Mouse (Mus musculus): ENCODE measurements around the gene Olfr994. TPM values are rescaled to one million over a fixed set of nuclear protein-coding genes. Genes with fewer than 3 reads are reported as not detected.

The Olfr994 gene
- polyA plus RNA-seq (2015; fragmentation: Nextera tagmentation; extraction: Ambion mirVana), result not detected in 2 replicates

DNA sequence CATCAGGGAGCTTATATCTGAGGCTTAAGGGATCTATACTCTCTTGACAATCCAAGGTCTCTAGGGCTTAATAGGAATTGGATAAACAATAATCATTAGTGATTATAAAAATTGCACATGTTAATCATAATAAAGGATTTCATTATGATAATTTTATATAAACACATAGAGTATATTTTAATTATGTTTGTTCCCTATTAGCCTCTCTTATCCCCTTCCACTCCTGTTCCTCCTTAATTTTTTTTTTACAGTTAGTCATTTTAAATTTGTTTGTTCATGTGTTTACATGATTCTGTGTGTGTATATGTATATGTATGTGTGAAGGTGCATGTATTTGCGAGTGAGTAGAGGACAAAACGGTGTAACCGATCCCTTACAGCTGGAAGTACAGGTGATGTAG is at the start of gene Olfr994:
TSS of gene Olfr994 (minus strand) at position 101 of the 400 bp plus-strand sequence.
- H3K4me2 ChIP-seq, result no peak within 1 kb of the TSS
- H3K36me3 ChIP-seq (ENCODE audit: poor library complexity, severe bottlenecking), result no peaks in the 10 kb centered on the region
- no peak within 1 kb of the TSS for H3K9ac ChIP-seq
- no peaks in the 10 kb centered on the region for H3K27me3 ChIP-seq
- WGBS, result 91% methylated on average over 3 of the region's 3 CpGs
- ATAC-seq, result no peak
- H3K9me3 ChIP-seq (replicated peaks), result no peaks in the 10 kb centered on the region
- H3K4me1 ChIP-seq, result no peaks in the 10 kb centered on the region
- H3K27ac ChIP-seq, result no peak within 1 kb of the TSS
- H3K4me3 ChIP-seq, result no peak within 1 kb of the TSS

DNA sequence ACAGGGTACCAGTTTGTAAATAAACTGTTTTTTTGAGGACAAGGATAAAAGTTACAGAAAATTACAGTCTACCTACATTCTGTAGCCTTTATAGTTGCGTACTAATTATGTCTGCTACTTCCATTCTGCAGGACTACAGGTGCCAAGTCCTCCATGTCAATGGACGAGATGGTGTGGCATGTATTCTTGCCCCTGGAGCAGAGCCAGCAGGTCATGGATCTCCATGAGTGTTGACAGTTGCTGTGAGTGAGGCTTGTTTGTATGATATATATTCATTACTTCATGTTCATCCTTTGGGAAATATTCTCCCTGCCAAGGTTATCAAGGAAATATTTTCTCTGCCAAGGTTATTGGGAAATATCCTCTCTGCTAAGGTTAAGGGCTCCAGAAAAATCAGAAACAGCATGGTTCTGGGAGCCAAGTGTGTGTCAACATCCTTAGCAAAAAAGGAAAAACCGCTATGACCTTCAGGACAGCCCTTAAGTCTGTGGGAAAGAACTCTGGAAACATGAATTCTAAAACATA is 30.6 kb upstream of the Olfr994 start:
- 82% methylated on average over 3 of the region's 3 CpGs for WGBS
- no peaks in the 10 kb centered on the region for H3K27me3 ChIP-seq
- ATAC-seq, result no peak
- H3K9me3 ChIP-seq (replicated peaks), result no peaks in the 10 kb centered on the region
- no peaks in the 10 kb centered on the region for H3K36me3 ChIP-seq (ENCODE audit: poor library complexity, severe bottlenecking)
- no peaks in the 10 kb centered on the region for H3K4me1 ChIP-seq
- no peak overlapping the region for H3K9ac ChIP-seq
- no peak overlapping the region for H3K4me3 ChIP-seq
- no peak overlapping the region for H3K27ac ChIP-seq
- no peak overlapping the region for H3K4me2 ChIP-seq

DNA sequence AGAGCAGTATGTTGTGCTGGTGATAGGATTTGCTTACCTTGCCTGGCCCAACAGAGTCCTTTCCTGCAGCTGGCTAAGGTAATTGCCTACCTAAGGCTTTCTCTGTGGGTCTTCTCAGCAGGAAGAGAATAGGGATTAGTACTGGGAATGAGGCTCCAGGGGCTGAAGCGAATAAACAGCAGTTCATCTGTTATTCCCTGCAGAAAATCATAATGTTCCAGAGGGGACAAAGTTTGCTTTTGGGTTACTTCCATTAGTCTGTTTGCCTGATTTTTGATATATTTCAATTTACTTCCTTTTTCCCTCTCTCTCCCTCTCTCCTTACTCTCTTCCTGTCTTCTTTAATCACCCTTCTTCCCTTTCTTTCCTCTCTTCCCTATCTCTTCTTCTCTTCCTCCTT is 7.3 kb upstream of the Olfr994 start, which contains the start of gene Olfr995:
TSS of gene Olfr995 (minus strand) at position 101 of the 400 bp plus-strand sequence.
- WGBS, result 9% methylated on average over 1 of the region's 1 CpGs
- ATAC-seq, result no peak
- H3K36me3 ChIP-seq (ENCODE audit: poor library complexity, severe bottlenecking), result no peaks in the 10 kb centered on the region
- no peaks in the 10 kb centered on the region for H3K27me3 ChIP-seq
- H3K9me3 ChIP-seq (replicated peaks), result no peaks in the 10 kb centered on the region
- H3K4me2 ChIP-seq, result no peak within 1 kb of the TSS
- H3K27ac ChIP-seq, result no peak within 1 kb of the TSS
- H3K4me1 ChIP-seq, result no peaks in the 10 kb centered on the region
- H3K4me3 ChIP-seq, result no peak within 1 kb of the TSS
- no peak within 1 kb of the TSS for H3K9ac ChIP-seq

DNA sequence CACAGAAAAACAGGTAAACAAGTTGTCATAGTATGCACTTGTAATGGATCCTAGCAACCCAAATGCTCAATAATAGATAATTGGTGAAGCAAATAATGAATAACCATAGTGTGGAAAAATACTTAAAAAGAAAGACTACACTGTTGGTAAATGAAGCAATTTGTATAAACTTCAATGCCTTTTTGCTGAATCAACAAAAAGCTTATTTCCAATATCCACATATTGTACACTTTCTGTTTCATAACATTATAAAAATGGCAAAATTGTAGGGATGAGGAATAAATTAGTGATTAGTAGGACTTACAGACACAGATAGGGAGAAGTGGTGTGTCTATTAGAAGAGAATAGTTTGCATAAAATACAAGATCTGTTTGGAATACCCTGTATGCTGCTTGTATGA is 6.3 kb upstream of the Olfr994 start:
- Histone ChIP-seq H3K27me3 (no peaks in the 10 kb centered on the region), H3K9me3 (replicated peaks) (no peaks in the 10 kb centered on the region), H3K36me3 (ENCODE audit: poor library complexity, severe bottlenecking) (no peaks in the 10 kb centered on the region), H3K4me1 (no peaks in the 10 kb centered on the region), H3K4me3 (no peak overlapping the region), H3K4me2 (no peak overlapping the region), H3K27ac (no peak overlapping the region), H3K9ac (no peak overlapping the region)
- ATAC-seq, result no peak

DNA sequence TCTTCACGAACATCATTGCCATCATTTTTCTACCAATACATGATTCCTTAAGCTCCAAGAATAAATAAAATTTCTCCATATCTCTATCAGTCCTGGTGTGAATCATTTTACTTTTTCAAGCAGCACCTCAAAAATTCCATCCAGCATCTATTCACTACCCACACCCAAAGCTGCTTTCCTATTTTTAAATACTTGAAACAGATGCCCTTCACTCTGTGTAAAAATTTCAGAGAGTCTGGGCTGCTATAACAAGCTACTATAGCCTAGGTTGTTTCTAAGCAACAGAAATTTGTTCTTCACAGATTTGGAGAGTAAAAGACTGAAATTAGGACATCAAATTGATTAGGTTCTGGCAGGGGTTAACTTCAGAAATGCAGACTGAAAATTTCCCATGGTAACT is 10.4 kb downstream of the Olfr994 start:
- Histone ChIP-seq H3K27me3 (no peaks in the 10 kb centered on the region), H3K4me1 (no peaks in the 10 kb centered on the region), H3K9ac (no peak overlapping the region), H3K4me2 (no peak overlapping the region), H3K9me3 (replicated peaks) (no peaks in the 10 kb centered on the region), H3K27ac (no peak overlapping the region), H3K36me3 (ENCODE audit: poor library complexity, severe bottlenecking) (no peaks in the 10 kb centered on the region), H3K4me3 (no peak overlapping the region)
- no peak for ATAC-seq
- 87% methylated on average over 1 of the region's 1 CpGs for WGBS

DNA sequence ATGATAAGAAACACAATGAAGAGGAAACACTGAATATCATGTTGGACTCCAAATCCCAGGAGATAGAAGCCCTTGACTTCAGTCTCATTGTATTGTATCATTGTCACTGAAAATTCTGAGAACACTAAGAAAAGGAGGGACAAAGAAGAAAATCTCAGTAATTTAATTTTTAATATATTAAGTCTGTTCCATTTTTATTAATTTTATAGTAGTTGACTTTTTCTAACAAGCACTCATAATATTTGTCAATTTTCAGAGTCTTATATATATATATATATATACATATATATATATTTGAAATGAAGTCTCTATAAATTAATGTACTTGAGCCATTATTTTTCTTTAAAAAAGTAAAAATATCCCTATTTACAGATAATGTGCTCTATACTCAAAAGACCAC is 21.5 kb downstream of the Olfr994 start, which contains the start of gene Olfr993:
TSS of gene Olfr993 (minus strand) at position 101 of the 400 bp plus-strand sequence.
- Histone ChIP-seq H3K9me3 (replicated peaks) (no peaks in the 10 kb centered on the region), H3K27me3 (no peaks in the 10 kb centered on the region), H3K27ac (no peak within 1 kb of the TSS), H3K4me1 (no peaks in the 10 kb centered on the region), H3K4me2 (no peak within 1 kb of the TSS), H3K36me3 (ENCODE audit: poor library complexity, severe bottlenecking) (no peaks in the 10 kb centered on the region), H3K4me3 (no peak within 1 kb of the TSS), H3K9ac (no peak within 1 kb of the TSS)
- no peak for ATAC-seq

DNA sequence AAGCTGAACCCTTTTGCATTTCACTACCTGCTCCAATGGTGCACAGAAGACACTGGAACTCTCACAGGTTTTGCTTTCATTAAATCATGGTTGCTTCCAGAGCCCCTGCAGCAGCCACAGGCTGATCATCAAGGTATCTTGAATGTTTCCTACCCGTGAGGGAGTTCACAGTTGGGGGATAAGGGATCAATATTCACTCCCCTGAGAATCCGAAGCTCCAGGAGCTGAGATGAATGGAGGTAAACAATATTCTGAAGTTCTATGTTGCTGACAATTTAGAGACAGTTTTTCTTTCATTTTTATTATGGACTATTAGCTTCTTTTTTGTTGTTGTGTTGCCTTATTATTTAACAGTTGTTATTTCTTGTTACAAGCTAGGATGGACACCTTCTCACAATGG is 26.9 kb downstream of the Olfr994 start, which contains the start of gene Olfr992:
TSS of gene Olfr992 (minus strand) at position 101 of the 400 bp plus-strand sequence.
- Histone ChIP-seq H3K4me2 (no peak within 1 kb of the TSS), H3K9me3 (replicated peaks) (no peaks in the 10 kb centered on the region), H3K4me3 (no peak within 1 kb of the TSS), H3K4me1 (no peaks in the 10 kb centered on the region), H3K9ac (no peak within 1 kb of the TSS), H3K27me3 (no peaks in the 10 kb centered on the region), H3K36me3 (ENCODE audit: poor library complexity, severe bottlenecking) (no peaks in the 10 kb centered on the region), H3K27ac (no peak within 1 kb of the TSS)
- no peak for ATAC-seq
- WGBS, result 66% methylated on average over 2 of the region's 2 CpGs

Other genes with a start within 250 kb of the Olfr994 start
- 4.5 and 6.2 TPM in 2 replicates for gene Lrrc55, start 239.3 kb downstream of the Olfr994 start, polyA plus RNA-seq (2015; fragmentation: Nextera tagmentation; extraction: Ambion mirVana)
- not detected in 2 replicates for gene Olfr987, start 97.1 kb downstream of the Olfr994 start, polyA plus RNA-seq (2015; fragmentation: Nextera tagmentation; extraction: Ambion mirVana)
- not detected in 2 replicates for gene Olfr988, start 73.2 kb downstream of the Olfr994 start, polyA plus RNA-seq (2015; fragmentation: Nextera tagmentation; extraction: Ambion mirVana)
- gene Olfr992, start 27.0 kb downstream of the Olfr994 start, polyA plus RNA-seq (2015; fragmentation: Nextera tagmentation; extraction: Ambion mirVana), result not detected in 2 replicates
- not detected in 2 replicates for gene Olfr993, start 21.6 kb downstream of the Olfr994 start, polyA plus RNA-seq (2015; fragmentation: Nextera tagmentation; extraction: Ambion mirVana)
- not detected in 2 replicates for gene Olfr995, start 7.2 kb upstream of the Olfr994 start, polyA plus RNA-seq (2015; fragmentation: Nextera tagmentation; extraction: Ambion mirVana)
- not detected in 2 replicates for gene 4833423E24Rik, start 82.6 kb upstream of the Olfr994 start, polyA plus RNA-seq (2015; fragmentation: Nextera tagmentation; extraction: Ambion mirVana)
- gene Olfr996, start 142.8 kb upstream of the Olfr994 start, polyA plus RNA-seq (2015; fragmentation: Nextera tagmentation; extraction: Ambion mirVana), result not detected in 2 replicates
- not detected in 2 replicates for gene Olfr998, start 152.5 kb upstream of the Olfr994 start, polyA plus RNA-seq (2015; fragmentation: Nextera tagmentation; extraction: Ambion mirVana)
- not detected in 2 replicates for gene Olfr1000, start 175.5 kb upstream of the Olfr994 start, polyA plus RNA-seq (2015; fragmentation: Nextera tagmentation; extraction: Ambion mirVana)
- not detected in 2 replicates for gene Olfr1002, start 214.3 kb upstream of the Olfr994 start, polyA plus RNA-seq (2015; fragmentation: Nextera tagmentation; extraction: Ambion mirVana)
- gene Olfr154, start 228.0 kb upstream of the Olfr994 start, polyA plus RNA-seq (2015; fragmentation: Nextera tagmentation; extraction: Ambion mirVana), result not detected in 2 replicates
- gene Olfr1006, start 242.3 kb upstream of the Olfr994 start, polyA plus RNA-seq (2015; fragmentation: Nextera tagmentation; extraction: Ambion mirVana), result not detected in 2 replicates